Mouse (Mus musculus) forebrain, embryonic 16.5 days (tissue): ENCODE measurements at regions not wholly inside any gene's neighbourhood (a gene's known extent, or its start where the extent isn't known, plus 50 kb on each side); places are given as distances from the start of the nearest gene placed in this dataset.
"Not testable (repeated sequence)": the region's sequence is repeated elsewhere in the genome, so short reads cannot be mapped to it uniquely, and the experiment has no call there.

Source experiments
- ATAC-seq: fragments of 200-750 bp; cut with Nextera tagmentation; 2 replicates; pipeline ENCODE4 v1.8.0; 2017; ENCODE audit warnings: mild to moderate bottlenecking, moderate library complexity
- H3K27ac ChIP-seq: fragments of 300-500 bp; sonication (generic); 2 replicates; pipeline ENCODE4 v1.5.1; 2014; ENCODE audit warnings: low read length, control low read depth
- H3K27me3 ChIP-seq: fragments of 300-500 bp; sonication (generic); replicated peaks from 2 replicates; pipeline ENCODE4 v1.6.1; 2014; ENCODE audit warnings: low read length; ENCODE audit not compliant: control insufficient read depth, insufficient read depth
- H3K36me3 ChIP-seq: fragments of 300-500 bp; sonication (generic); 2 replicates; pipeline ENCODE4 v1.6.1; 2014; ENCODE audit not compliant: control insufficient read depth, insufficient read depth
- H3K4me1 ChIP-seq: fragments of 300-500 bp; sonication (generic); replicated peaks from 2 replicates; pipeline ENCODE4 v1.6.1; 2014; ENCODE audit warnings: low read length; ENCODE audit not compliant: control insufficient read depth, insufficient read depth
- H3K4me2 ChIP-seq: fragments of 300-500 bp; sonication (generic); 2 replicates; pipeline ENCODE4 v1.6.1; 2014; ENCODE audit warnings: mild to moderate bottlenecking, low read length, control low read depth
- H3K4me3 ChIP-seq: fragments of 300-500 bp; sonication (generic); replicated peaks from 2 replicates; pipeline ENCODE4 v1.5.1; 2014; ENCODE audit warnings: mild to moderate bottlenecking, low read length, control low read depth
- H3K9ac ChIP-seq: fragments of 300-500 bp; sonication (generic); replicated peaks from 2 replicates; pipeline ENCODE4 v1.6.1; 2014; ENCODE audit warnings: low read depth, low read length, control low read depth
- H3K9me3 ChIP-seq: fragments of 300-500 bp; sonication (generic); 2 replicates; pipeline ENCODE4 v1.6.1; 2016; ENCODE audit warnings: low read length; ENCODE audit not compliant: control insufficient read depth
- WGBS: fragments of 180-500 bp; shearing (Covaris S2); extraction: QIAGEN DNeasy Blood & Tissue Kit; methylation state at CpG from one replicate; pipeline ENCODE4 v1.1.7; 2014; 5-methylcytosine and 5-hydroxymethylcytosine counted together

GRCm38 (mm10) chr1:107772967-107773366 is 183.2 kb downstream of the Serpinb8 start:
- no peaks in the 10 kb centered on the region for H3K9me3 ChIP-seq
- H3K9ac ChIP-seq = no peak overlapping the region
- no peak overlapping the region for H3K4me3 ChIP-seq
- 83% methylated on average over 2 of the region's 2 CpGs for WGBS
- no peak overlapping the region for H3K4me2 ChIP-seq
- H3K27me3 ChIP-seq = no peaks in the 10 kb centered on the region
- H3K27ac ChIP-seq = no peak overlapping the region
- ATAC-seq = no peak
- H3K36me3 ChIP-seq = no peaks in the 10 kb centered on the region
- H3K4me1 ChIP-seq = no peaks in the 10 kb centered on the region

GRCm38 (mm10) chr1:107783079-107783478 is 193.3 kb downstream of the Serpinb8 start:
- Histone ChIP-seq H3K27me3 (no peaks in the 10 kb centered on the region), H3K36me3 (no peaks in the 10 kb centered on the region), H3K4me2 (no peak overlapping the region), H3K9me3 (no peaks in the 10 kb centered on the region), H3K27ac (no peak overlapping the region), H3K9ac (no peak overlapping the region), H3K4me1 (no peaks in the 10 kb centered on the region), H3K4me3 (no peak overlapping the region)
- WGBS = 86% methylated on average over 5 of the region's 5 CpGs
- ATAC-seq = no peak

GRCm38 (mm10) chr1:107805823-107806222 is 216.0 kb downstream of the Serpinb8 start:
- Histone ChIP-seq H3K4me1 (no peaks in the 10 kb centered on the region), H3K4me2 (no peak overlapping the region), H3K36me3 (no peaks in the 10 kb centered on the region), H3K4me3 (no peak overlapping the region), H3K27ac (no peak overlapping the region), H3K9ac (no peak overlapping the region), H3K9me3 (no peaks in the 10 kb centered on the region), H3K27me3 (no peaks in the 10 kb centered on the region)
- ATAC-seq = no peak
- 83% methylated on average over 5 of the region's 5 CpGs for whole genome bisulfite sequencing

GRCm38 (mm10) chr1:107807367-107807766 is 217.6 kb downstream of the Serpinb8 start:
- WGBS = 87% methylated on average over 2 of the region's 2 CpGs
- H3K27ac ChIP-seq, H3K4me3 ChIP-seq, H3K4me1 ChIP-seq, H3K9me3 ChIP-seq, H3K36me3 ChIP-seq, H3K4me2 ChIP-seq, H3K27me3 ChIP-seq, ATAC-seq, H3K9ac ChIP-seq: not testable (repeated sequence)

GRCm38 (mm10) chr1:107811136-107811535 is 221.3 kb downstream of the Serpinb8 start:
- H3K4me2 ChIP-seq = no peak overlapping the region
- H3K9ac ChIP-seq = no peak overlapping the region
- ATAC-seq = no peak
- no peaks in the 10 kb centered on the region for H3K36me3 ChIP-seq
- H3K4me1 ChIP-seq = no peaks in the 10 kb centered on the region
- no peaks in the 10 kb centered on the region for H3K9me3 ChIP-seq
- WGBS = 68% methylated on average over 1 of the region's 1 CpGs
- no peak overlapping the region for H3K27ac ChIP-seq
- no peaks in the 10 kb centered on the region for H3K27me3 ChIP-seq
- no peak overlapping the region for H3K4me3 ChIP-seq

GRCm38 (mm10) chr1:107811859-107812258 is 222.1 kb downstream of the Serpinb8 start:
- no peaks in the 10 kb centered on the region for H3K4me1 ChIP-seq
- H3K27ac ChIP-seq = no peak overlapping the region
- no peak overlapping the region for H3K9ac ChIP-seq
- H3K9me3 ChIP-seq = no peaks in the 10 kb centered on the region
- H3K27me3 ChIP-seq = no peaks in the 10 kb centered on the region
- H3K4me2 ChIP-seq = no peak overlapping the region
- no peaks in the 10 kb centered on the region for H3K36me3 ChIP-seq
- no peak for ATAC-seq
- 81% methylated on average over 2 of the region's 2 CpGs for WGBS
- H3K4me3 ChIP-seq = no peak overlapping the region

GRCm38 (mm10) chr1:107837877-107838276 is 248.1 kb downstream of the Serpinb8 start:
- no peaks in the 10 kb centered on the region for H3K36me3 ChIP-seq
- no peaks in the 10 kb centered on the region for H3K4me1 ChIP-seq
- no peak overlapping the region for H3K9ac ChIP-seq
- WGBS = 89% methylated on average over 5 of the region's 5 CpGs
- no peak overlapping the region for H3K4me2 ChIP-seq
- ATAC-seq = no peak
- no peak overlapping the region for H3K27ac ChIP-seq
- no peak overlapping the region for H3K4me3 ChIP-seq
- no peaks in the 10 kb centered on the region for H3K27me3 ChIP-seq
- no peaks in the 10 kb centered on the region for H3K9me3 ChIP-seq

- Histone ChIP-seq H3K9me3 (no peaks in the 10 kb centered on the region), H3K27ac (no peak overlapping the region), H3K9ac (no peak overlapping the region), H3K27me3 (no peaks in the 10 kb centered on the region), H3K4me3 (no peak overlapping the region), H3K36me3 (no peaks in the 10 kb centered on the region), H3K4me1 (no peaks in the 10 kb centered on the region), H3K4me2 (no peak overlapping the region)
- 55% methylated on average over 2 of the region's 2 CpGs for WGBS
- ATAC-seq = no peak
Observed at GRCm38 (mm10) chr1:107852386-107852785, 262.6 kb downstream of the Serpinb8 start.

- 85% methylated on average over 4 of the region's 4 CpGs for WGBS
- no peak overlapping the region for H3K9ac ChIP-seq
- no peak overlapping the region for H3K27ac ChIP-seq
- H3K4me1 ChIP-seq = no peaks in the 10 kb centered on the region
- no peak for ATAC-seq
- H3K9me3 ChIP-seq = no peaks in the 10 kb centered on the region
- no peaks in the 10 kb centered on the region for H3K27me3 ChIP-seq
- H3K4me2 ChIP-seq = no peak overlapping the region
- no peak overlapping the region for H3K4me3 ChIP-seq
- no peaks in the 10 kb centered on the region for H3K36me3 ChIP-seq
Observed at GRCm38 (mm10) chr1:107853001-107853400, 263.2 kb downstream of the Serpinb8 start.

GRCm38 (mm10) chr1:107897743-107898437 is 308.1 kb downstream of the Serpinb8 start:
- peak overlapping the region; percentile 67 for H3K27ac ChIP-seq
- H3K4me1 ChIP-seq = peaks cover 3% of the 10 kb centered on the region

More at GRCm38 (mm10) chr1:107897743-107898437, 308.1 kb downstream of the Serpinb8 start:
- no peak overlapping the region for H3K4me2 ChIP-seq
- no peaks in the 10 kb centered on the region for H3K9me3 ChIP-seq
- H3K36me3 ChIP-seq = no peaks in the 10 kb centered on the region
- ATAC-seq = peak; percentile 35
- H3K4me3 ChIP-seq = no peak overlapping the region
- no peak overlapping the region for H3K9ac ChIP-seq
- 29% methylated on average over 3 of the region's 3 CpGs for WGBS
- no peaks in the 10 kb centered on the region for H3K27me3 ChIP-seq
